Mouse (Mus musculus): ENCODE data around the gene Hs6st3. TPM values are rescaled to one million over a fixed set of nuclear protein-coding genes. Genes with fewer than 3 reads are reported as not detected.

Gene Hs6st3
- polyA plus RNA-seq, 1 experiment from 2014 or later, result 0.08 TPM

- TF ChIP-seq CTCF (IDR thresholded peaks at IDR 0.05; ENCODE audit: low read depth), result no peak
- no peak overlapping the region for H3K4me2 ChIP-seq (ENCODE audit: low read length)
- no peaks in the 10 kb centered on the region for H3K9me3 ChIP-seq (replicated peaks; ENCODE audit: low read length)
- DNase-seq (ENCODE audit: low spot score) (no peak), ATAC-seq (replicated peaks; ENCODE audit: low FRiP score, low read depth) (no peak)
- no peaks in the 10 kb centered on the region for H3K36me3 ChIP-seq (ENCODE audit: insufficient read depth, low read length)
- no peak overlapping the region for H3K27ac ChIP-seq
- H3K9ac ChIP-seq (ENCODE audit: low read depth, low read length), result no peak overlapping the region
- no peaks in the 10 kb centered on the region for H3K4me1 ChIP-seq (replicated peaks; ENCODE audit: insufficient read depth, low read length)
- no peak overlapping the region for H3K4me3 ChIP-seq (replicated peaks; ENCODE audit: low read depth, low read length)
- H3K27me3 ChIP-seq (ENCODE audit: insufficient read depth, low read length), result no peaks in the 10 kb centered on the region
These were observed 764.3 kb downstream of the Hs6st3 start for GRCm38 (mm10) chr14:119902486-119902885.

- no peak overlapping the region for H3K4me2 ChIP-seq (ENCODE audit: low read length)
- no peak for DNase-seq (ENCODE audit: low spot score)
These were observed 770.0 kb downstream of the Hs6st3 start for GRCm38 (mm10) chr14:119908032-119908675.

GRCm38 (mm10) chr14:119914508-119914907 lies 776.4 kb downstream of the Hs6st3 start:
- H3K4me1 ChIP-seq (replicated peaks; ENCODE audit: insufficient read depth, low read length), result no peaks in the 10 kb centered on the region
- no peak overlapping the region for H3K27ac ChIP-seq
- no peak overlapping the region for H3K4me3 ChIP-seq (replicated peaks; ENCODE audit: low read depth, low read length)
- ATAC-seq (replicated peaks; ENCODE audit: low FRiP score, low read depth), result no peak
- no peak overlapping the region for H3K9ac ChIP-seq (ENCODE audit: low read depth, low read length)
- no peaks in the 10 kb centered on the region for H3K9me3 ChIP-seq (replicated peaks; ENCODE audit: low read length)
- no peaks in the 10 kb centered on the region for H3K27me3 ChIP-seq (ENCODE audit: insufficient read depth, low read length)
- H3K4me2 ChIP-seq (ENCODE audit: low read length), result no peak overlapping the region
- H3K36me3 ChIP-seq (ENCODE audit: insufficient read depth, low read length), result no peaks in the 10 kb centered on the region
- peak; percentile 68 for DNase-seq (ENCODE audit: low spot score)
- no peak for TF ChIP-seq CTCF (IDR thresholded peaks at IDR 0.05; ENCODE audit: low read depth)
- 25% methylated on average over 6 of the region's 6 CpGs for WGBS

More at GRCm38 (mm10) chr14:119908032-119908675, 770.0 kb downstream of the Hs6st3 start:
- Histone ChIP-seq H3K36me3 (ENCODE audit: insufficient read depth, low read length) (no peaks in the 10 kb centered on the region), H3K4me3 (replicated peaks; ENCODE audit: low read depth, low read length) (no peak overlapping the region), H3K27me3 (ENCODE audit: insufficient read depth, low read length) (no peaks in the 10 kb centered on the region), H3K9me3 (replicated peaks; ENCODE audit: low read length) (no peaks in the 10 kb centered on the region), H3K9ac (ENCODE audit: low read depth, low read length) (no peak overlapping the region), H3K27ac (no peak overlapping the region), H3K4me1 (replicated peaks; ENCODE audit: insufficient read depth, low read length) (no peaks in the 10 kb centered on the region)
- ATAC-seq (replicated peaks; ENCODE audit: low FRiP score, low read depth), result no peak
- 71% methylated on average over 13 of the region's 13 CpGs for WGBS
- TF ChIP-seq CTCF (IDR thresholded peaks at IDR 0.05; ENCODE audit: low read depth), result no peak

GRCm38 (mm10) chr14:119918281-119919034 lies 780.3 kb downstream of the Hs6st3 start:
- H3K27ac ChIP-seq, result no peak overlapping the region
- H3K36me3 ChIP-seq (ENCODE audit: insufficient read depth, low read length), result no peaks in the 10 kb centered on the region
- H3K9ac ChIP-seq (ENCODE audit: low read depth, low read length), result no peak overlapping the region
- no peak for TF ChIP-seq CTCF (IDR thresholded peaks at IDR 0.05; ENCODE audit: low read depth)
- ATAC-seq (replicated peaks; ENCODE audit: low FRiP score, low read depth), result peak; percentile 69
- H3K4me2 ChIP-seq (ENCODE audit: low read length), result no peak overlapping the region
- H3K4me1 ChIP-seq (replicated peaks; ENCODE audit: insufficient read depth, low read length), result no peaks in the 10 kb centered on the region
- H3K9me3 ChIP-seq (replicated peaks; ENCODE audit: low read length), result no peaks in the 10 kb centered on the region
- no peak overlapping the region for H3K4me3 ChIP-seq (replicated peaks; ENCODE audit: low read depth, low read length)
- 25% methylated on average over 6 of the region's 6 CpGs for WGBS
- no peaks in the 10 kb centered on the region for H3K27me3 ChIP-seq (ENCODE audit: insufficient read depth, low read length)
- DNase-seq (ENCODE audit: low spot score), result peak; percentile 70

GRCm38 (mm10) chr14:119919177-119919576 lies 781.0 kb downstream of the Hs6st3 start:
- TF ChIP-seq CTCF (IDR thresholded peaks at IDR 0.05; ENCODE audit: low read depth), result no peak
- peak; percentile 21; the same call in 1 of the 2 replicates for ATAC-seq (replicated peaks; ENCODE audit: low FRiP score, low read depth)
- Histone ChIP-seq H3K9me3 (replicated peaks; ENCODE audit: low read length) (no peaks in the 10 kb centered on the region), H3K27ac (no peak overlapping the region), H3K4me3 (replicated peaks; ENCODE audit: low read depth, low read length) (no peak overlapping the region), H3K4me1 (replicated peaks; ENCODE audit: insufficient read depth, low read length) (no peaks in the 10 kb centered on the region), H3K4me2 (ENCODE audit: low read length) (no peak overlapping the region), H3K27me3 (ENCODE audit: insufficient read depth, low read length) (no peaks in the 10 kb centered on the region), H3K36me3 (ENCODE audit: insufficient read depth, low read length) (no peaks in the 10 kb centered on the region), H3K9ac (ENCODE audit: low read depth, low read length) (no peak overlapping the region)
- 33% methylated on average over 1 of the region's 1 CpGs for WGBS
- peak; percentile 59 for DNase-seq (ENCODE audit: low spot score)

Other genes with a start within 250 kb of the Hs6st3 start
- gene Dzip1, start 212.9 kb upstream of the Hs6st3 start, polyA plus RNA-seq (2015; fragmentation: Nextera tagmentation; extraction: Ambion mirVana), result 10.3 and 10.7 TPM in 2 replicates
- 43.1 and 46.3 TPM in 2 replicates for gene Dnajc3, start 200.4 kb upstream of the Hs6st3 start, polyA plus RNA-seq (2015; fragmentation: Nextera tagmentation; extraction: Ambion mirVana)
- 8.5 and 9.2 TPM in 2 replicates for gene Uggt2, start 38.9 kb upstream of the Hs6st3 start, polyA plus RNA-seq (2015; fragmentation: Nextera tagmentation; extraction: Ambion mirVana)